Mouse (Mus musculus) embryonic fibroblast, embryonic 13.5 days (primary cell): Measurements from ENCODE around the gene Aicda. TPM values are rescaled to one million over a fixed set of nuclear protein-coding genes. Genes with fewer than 3 reads are reported as not detected.

Experiments used
- H3K27ac ChIP-seq: 2 replicates; pipeline ENCODE4 v1.5.1; 2012; ENCODE audit warnings: low read length, control low read depth, inconsistent platforms; ENCODE audit not compliant: insufficient read depth
- H3K4me1 ChIP-seq: 2 replicates; pipeline ENCODE4 v1.6.1; 2011; ENCODE audit warnings: low read length; ENCODE audit not compliant: control insufficient read depth, insufficient read depth
- H3K4me3 ChIP-seq: 2 replicates; pipeline ENCODE4 v1.5.1; 2011; ENCODE audit warnings: mild to moderate bottlenecking, control low read depth, low read length; ENCODE audit not compliant: insufficient read depth
- CTCF ChIP-seq: IDR thresholded peaks from 2 replicates; pipeline ENCODE4 v1.5.1; 2011; ENCODE audit warnings: mild to moderate bottlenecking, control low read depth, low read length, moderate library complexity, borderline replicate concordance; ENCODE audit not compliant: insufficient read depth
- POLR2A ChIP-seq: IDR thresholded peaks from 2 replicates; pipeline ENCODE4 v1.6.1; 2011; ENCODE audit warnings: low read depth, mild to moderate bottlenecking, control low read depth, low read length, moderate library complexity
- polyA plus RNA-seq: library from polyadenylated mRNA; stranded (reverse); fragments of >200 nt; gene quantifications from 2 replicates; pipeline ENCODE4 v1.2.4, GENCODE M21; 2011; ENCODE audit warnings: low read depth; ENCODE audit not compliant: missing spikeins, insufficient read length

Aicda gene
- polyA plus RNA-seq, 1 experiment: not detected

GRCm38 (mm10) chr6:122545289-122545882 is 8.2 kb upstream of the Aicda start:
- peak overlapping the region; percentile 96 for H3K27ac ChIP-seq
- TF ChIP-seq CTCF: no peak
- TF ChIP-seq POLR2A: no peak
- no peak overlapping the region for H3K4me3 ChIP-seq
- H3K4me1 ChIP-seq: 0 out of 2 replicates have a peak, but pooled peaks cover 3% of the 10 kb centered on the region

GRCm38 (mm10) chr6:122545948-122546347 is 7.7 kb upstream of the Aicda start:
- H3K27ac ChIP-seq: peak overlapping the region; percentile 85
- no peak overlapping the region for H3K4me3 ChIP-seq
- TF ChIP-seq POLR2A (no peak), CTCF (no peak)

GRCm38 (mm10) chr6:122554102-122554501 is 501 bp downstream of the Aicda start:
- TF ChIP-seq CTCF: no peak
- TF ChIP-seq POLR2A: no peak
- Histone ChIP-seq H3K27ac (no peak overlapping the region), H3K4me1 (0 out of 2 replicates have a peak, but pooled peaks cover 3% of the 10 kb centered on the region), H3K4me3 (no peak overlapping the region)

More at GRCm38 (mm10) chr6:122545948-122546347, 7.7 kb upstream of the Aicda start:
- 0 out of 2 replicates have a peak, but pooled peaks cover 3% of the 10 kb centered on the region for H3K4me1 ChIP-seq

- no peak for TF ChIP-seq CTCF
- no peak for TF ChIP-seq POLR2A
- Histone ChIP-seq H3K4me1 (0 out of 2 replicates have a peak, but pooled peaks cover 3% of the 10 kb centered on the region), H3K4me3 (no peak overlapping the region), H3K27ac (no peak overlapping the region)
These were observed 1.7 kb downstream of the Aicda start for GRCm38 (mm10) chr6:122555266-122555665.

- TF ChIP-seq POLR2A (no peak), CTCF (peak; percentile 42; the same call in 1 of the 2 replicates)
- Histone ChIP-seq H3K4me1 (0 out of 2 replicates have a peak, but pooled peaks cover 3% of the 10 kb centered on the region), H3K27ac (no peak overlapping the region), H3K4me3 (no peak overlapping the region)
These were observed 3.5 kb downstream of the Aicda start for GRCm38 (mm10) chr6:122556959-122557561.

GRCm38 (mm10) chr6:122560427-122560826 is 6.8 kb downstream of the Aicda start:
- H3K4me1 ChIP-seq: no peaks in the 10 kb centered on the region
- TF ChIP-seq CTCF: peak; percentile 48; the same call in 1 of the 2 replicates
- no peak for TF ChIP-seq POLR2A
- no peak overlapping the region for H3K4me3 ChIP-seq
- no peak overlapping the region for H3K27ac ChIP-seq

GRCm38 (mm10) chr6:122561005-122561404 is 7.4 kb downstream of the Aicda start:
- no peak overlapping the region for H3K4me3 ChIP-seq
- H3K27ac ChIP-seq: no peak overlapping the region
- no peaks in the 10 kb centered on the region for H3K4me1 ChIP-seq
- TF ChIP-seq POLR2A (no peak), CTCF (no peak)

- Histone ChIP-seq H3K4me1 (no peaks in the 10 kb centered on the region), H3K4me3 (no peak overlapping the region), H3K27ac (no peak overlapping the region)
- TF ChIP-seq POLR2A: no peak
- TF ChIP-seq CTCF: peak; percentile 79; the same call in 1 of the 2 replicates
These were observed 8.9 kb downstream of the Aicda start for GRCm38 (mm10) chr6:122562463-122562862.

- Histone ChIP-seq H3K4me3 (no peak overlapping the region), H3K4me1 (no peaks in the 10 kb centered on the region), H3K27ac (no peak overlapping the region)
- TF ChIP-seq POLR2A (no peak), CTCF (no peak)
These were observed 11.6 kb downstream of the Aicda start for GRCm38 (mm10) chr6:122565070-122565784.
